Mouse (Mus musculus) embryonic facial prominence, embryonic 11.5 days (tissue): Measurements from ENCODE around the gene Casq2. TPM values are rescaled to one million over a fixed set of nuclear protein-coding genes. Genes with fewer than 3 reads are reported as not detected.
A peak's percentile ranks its signal among the peaks of the same experiment; 100 is the strongest.

Source experiments
- ATAC-seq: fragments of 200-750 bp; cut with Nextera tagmentation; replicated peaks from 2 replicates; pipeline ENCODE4 v1.8.0; 2017; ENCODE audit warnings: low read depth; ENCODE audit not compliant: insufficient number of reproducible peaks, low FRiP score, low TSS enrichment
- DNase-seq: peaks from one replicate; pipeline ENCODE4 v3.0.0-alpha.2; 2015; ENCODE audit warnings: low spot score
- H3K27ac ChIP-seq: fragments of 300-500 bp; sonication (generic); replicated peaks from 2 replicates; pipeline ENCODE4 v1.5.1; 2014; ENCODE audit warnings: mild to moderate bottlenecking, low read depth, low read length, control low read depth
- H3K27me3 ChIP-seq: fragments of 300-500 bp; sonication (generic); 2 replicates; pipeline ENCODE4 v1.6.1; 2014; ENCODE audit warnings: mild to moderate bottlenecking, low read length, moderate library complexity, mixed read lengths; ENCODE audit not compliant: control insufficient read depth, insufficient read depth
- H3K36me3 ChIP-seq: fragments of 300-500 bp; sonication (generic); replicated peaks from 2 replicates; pipeline ENCODE4 v1.6.1; 2014; ENCODE audit warnings: low read depth, mild to moderate bottlenecking, low read length, moderate library complexity, mixed read lengths; ENCODE audit not compliant: control insufficient read depth, insufficient read depth
- H3K4me1 ChIP-seq: fragments of 300-500 bp; sonication (generic); 2 replicates; pipeline ENCODE4 v1.6.1; 2014; ENCODE audit warnings: low read length, mixed read lengths; ENCODE audit not compliant: control insufficient read depth, insufficient read depth
- H3K4me2 ChIP-seq: fragments of 300-500 bp; sonication (generic); 2 replicates; pipeline ENCODE4 v1.6.1; 2014; ENCODE audit warnings: low read depth, mild to moderate bottlenecking, control low read depth, low read length, moderate library complexity
- H3K4me3 ChIP-seq: fragments of 300-500 bp; sonication (generic); 2 replicates; pipeline ENCODE4 v1.5.1; 2014; ENCODE audit warnings: low read depth, low read length, control low read depth
- H3K9ac ChIP-seq: fragments of 300-500 bp; sonication (generic); replicated peaks from 2 replicates; pipeline ENCODE4 v1.6.1; 2014; ENCODE audit warnings: mild to moderate bottlenecking, control low read depth, low read length
- H3K9me3 ChIP-seq: fragments of 300-500 bp; sonication (generic); replicated peaks from 2 replicates; pipeline ENCODE4 v1.6.1; 2016; ENCODE audit warnings: mild to moderate bottlenecking, low read length, inconsistent platforms, mixed read lengths; ENCODE audit not compliant: control insufficient read depth
- WGBS: fragments of 180-500 bp; shearing (Covaris S2); extraction: QIAGEN DNeasy Blood & Tissue Kit; methylation state at CpG from one replicate; pipeline ENCODE4 v1.1.7; 2014; 5-methylcytosine and 5-hydroxymethylcytosine counted together
- polyA plus RNA-seq: library from polyadenylated mRNA; unstranded; fragments of >200 nt; fragmentation: Nextera tagmentation; extraction: Ambion mirVana; gene quantifications from 2 replicates; pipeline ENCODE4 v1.2.1, GENCODE M21; 2014

Gene Casq2
- polyA plus RNA-seq, 1 experiment from 2014 or later, result 2.3 TPM

DNA sequence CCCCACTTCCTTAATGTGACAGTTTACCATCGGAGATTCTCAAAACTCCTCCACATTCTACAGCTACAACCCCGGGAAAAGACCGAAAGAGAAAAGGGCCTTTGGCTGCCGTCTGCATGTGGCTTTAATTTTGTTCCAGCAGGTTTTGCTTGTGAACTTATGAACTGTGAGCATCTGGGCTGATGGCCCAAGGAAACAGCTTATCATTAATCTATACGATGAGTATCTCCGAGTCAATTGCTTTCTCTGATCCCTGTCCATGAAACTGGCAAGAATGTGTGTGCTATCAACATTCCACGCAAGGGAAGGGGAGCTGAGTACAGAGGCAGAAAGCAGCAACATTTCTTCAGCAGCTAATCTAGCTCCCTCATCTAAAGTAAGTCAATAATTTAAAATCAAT lies 63.7 kb downstream of the Casq2 start:
- no peaks in the 10 kb centered on the region; the same call in 1 of the 2 replicates for H3K4me1 ChIP-seq
- no peaks in the 10 kb centered on the region; the same call in 1 of the 2 replicates for H3K27me3 ChIP-seq
- DNase-seq (peak; percentile 76), ATAC-seq (no peak; the same call in 1 of the 2 replicates)
- H3K4me3 ChIP-seq, result no peak overlapping the region
- H3K9ac ChIP-seq, result no peak overlapping the region
- no peaks in the 10 kb centered on the region for H3K9me3 ChIP-seq
- WGBS, result 22% methylated on average over 7 of the region's 7 CpGs
- H3K4me2 ChIP-seq, result no peak overlapping the region
- no peak overlapping the region for H3K27ac ChIP-seq
- H3K36me3 ChIP-seq, result no peaks in the 10 kb centered on the region

GRCm38 (mm10) chr3:102151850-102152249 lies 65.6 kb downstream of the Casq2 start:
- ATAC-seq, result no peak
- Histone ChIP-seq H3K27me3 (no peaks in the 10 kb centered on the region; the same call in 1 of the 2 replicates), H3K27ac (no peak overlapping the region), H3K4me3 (no peak overlapping the region), H3K9ac (no peak overlapping the region), H3K4me2 (no peak overlapping the region), H3K36me3 (no peaks in the 10 kb centered on the region), H3K4me1 (no peaks in the 10 kb centered on the region; the same call in 1 of the 2 replicates), H3K9me3 (no peaks in the 10 kb centered on the region)
- no peak for DNase-seq
- 44% methylated on average over 4 of the region's 4 CpGs for WGBS

GRCm38 (mm10) chr3:102152471-102152870 lies 66.3 kb downstream of the Casq2 start:
- Histone ChIP-seq H3K9ac (no peak overlapping the region), H3K4me3 (no peak overlapping the region), H3K4me1 (no peaks in the 10 kb centered on the region; the same call in 1 of the 2 replicates), H3K27ac (0 out of 2 replicates have a peak overlapping the region, but pooled peaks have one; percentile 41), H3K36me3 (no peaks in the 10 kb centered on the region), H3K4me2 (no peak overlapping the region), H3K9me3 (no peaks in the 10 kb centered on the region), H3K27me3 (no peaks in the 10 kb centered on the region; the same call in 1 of the 2 replicates)
- DNase-seq (no peak), ATAC-seq (peak; percentile 37; the same call in 1 of the 2 replicates)
- WGBS, result 18% methylated on average over 4 of the region's 4 CpGs

GRCm38 (mm10) chr3:102152872-102153271 lies 66.7 kb downstream of the Casq2 start:
- Histone ChIP-seq H3K27me3 (no peaks in the 10 kb centered on the region; the same call in 1 of the 2 replicates), H3K36me3 (no peaks in the 10 kb centered on the region), H3K27ac (no peak overlapping the region), H3K9me3 (no peaks in the 10 kb centered on the region), H3K4me3 (no peak overlapping the region), H3K4me2 (no peak overlapping the region), H3K4me1 (no peaks in the 10 kb centered on the region; the same call in 1 of the 2 replicates), H3K9ac (no peak overlapping the region)
- DNase-seq (peak; percentile 36), ATAC-seq (no peak)
- 18% methylated on average over 4 of the region's 4 CpGs for WGBS

DNA sequence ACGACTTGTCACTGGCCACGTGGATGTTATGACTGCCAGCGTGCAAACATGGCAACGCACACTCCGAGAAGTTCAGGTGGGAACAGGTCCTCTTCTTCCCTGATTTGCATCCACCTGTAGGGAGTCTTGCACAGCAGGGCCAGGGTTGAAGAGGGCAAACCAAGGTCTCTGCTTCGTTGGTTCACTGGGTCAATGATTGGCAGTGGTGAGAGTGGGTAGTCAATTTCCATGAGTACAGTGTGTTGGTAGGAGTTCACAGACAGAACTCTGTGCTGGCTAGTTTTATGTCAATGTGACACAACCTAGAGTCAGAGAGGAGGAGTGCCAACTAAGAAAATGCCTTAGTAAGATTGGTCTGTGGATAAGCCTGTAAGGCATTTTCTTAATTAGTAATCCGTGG lies 67.9 kb downstream of the Casq2 start:
- no peak overlapping the region for H3K27ac ChIP-seq
- no peaks in the 10 kb centered on the region for H3K9me3 ChIP-seq
- no peak overlapping the region for H3K4me2 ChIP-seq
- no peaks in the 10 kb centered on the region; the same call in 1 of the 2 replicates for H3K4me1 ChIP-seq
- no peak overlapping the region for H3K9ac ChIP-seq
- ATAC-seq (no peak), DNase-seq (no peak)
- no peaks in the 10 kb centered on the region for H3K36me3 ChIP-seq
- H3K4me3 ChIP-seq, result no peak overlapping the region
- no peaks in the 10 kb centered on the region; the same call in 1 of the 2 replicates for H3K27me3 ChIP-seq
- WGBS, result 85% methylated on average over 7 of the region's 7 CpGs

DNA sequence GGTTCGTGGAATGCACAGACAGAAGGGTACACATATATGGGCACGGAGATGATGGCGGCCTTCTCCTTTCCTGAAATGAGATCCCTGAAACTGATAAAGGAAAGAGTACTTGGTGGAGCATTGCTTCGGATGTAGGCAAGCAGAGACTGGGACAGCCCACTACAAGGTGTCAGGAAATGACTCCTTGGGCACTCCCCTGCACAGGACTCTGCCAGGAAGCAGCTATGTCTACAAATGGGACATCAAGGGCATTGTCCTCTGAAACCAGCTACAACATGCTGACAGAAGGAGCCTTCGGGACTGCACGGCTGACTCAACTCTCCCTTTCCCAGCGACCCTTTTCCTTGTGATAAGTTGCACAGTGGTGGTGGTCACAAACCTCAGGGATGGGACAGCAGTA lies 70.5 kb downstream of the Casq2 start:
- no peak overlapping the region for H3K4me2 ChIP-seq
- no peaks in the 10 kb centered on the region; the same call in 1 of the 2 replicates for H3K27me3 ChIP-seq
- no peaks in the 10 kb centered on the region for H3K9me3 ChIP-seq
- no peak overlapping the region for H3K9ac ChIP-seq
- H3K4me1 ChIP-seq, result no peaks in the 10 kb centered on the region; the same call in 1 of the 2 replicates
- H3K4me3 ChIP-seq, result no peak overlapping the region
- no peak overlapping the region for H3K27ac ChIP-seq
- H3K36me3 ChIP-seq, result no peaks in the 10 kb centered on the region
- 87% methylated on average over 7 of the region's 7 CpGs for WGBS
- DNase-seq (no peak), ATAC-seq (no peak)

DNA sequence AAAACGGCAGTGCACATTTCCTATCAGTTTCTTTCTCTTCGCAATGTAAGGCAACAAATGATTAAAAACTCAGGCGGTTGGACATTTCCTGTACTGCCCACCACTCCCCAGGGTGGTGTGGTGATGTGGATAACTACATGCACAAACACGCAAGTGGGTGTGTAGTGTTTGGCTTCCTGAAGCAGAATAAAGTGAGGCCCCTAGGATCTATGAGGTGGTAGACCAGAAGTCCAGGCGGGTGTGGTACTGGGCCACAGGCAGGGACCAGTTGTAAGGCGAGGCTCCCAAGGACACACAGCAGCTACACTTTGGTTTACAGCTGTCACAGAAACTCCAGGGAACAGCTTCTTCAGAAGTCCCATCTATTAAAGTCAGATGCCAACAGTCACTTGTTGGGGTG lies 71.4 kb downstream of the Casq2 start:
- ATAC-seq, result no peak
- no peaks in the 10 kb centered on the region for H3K36me3 ChIP-seq
- H3K27ac ChIP-seq, result no peak overlapping the region
- H3K9ac ChIP-seq, result no peak overlapping the region
- no peak overlapping the region for H3K4me3 ChIP-seq
- no peaks in the 10 kb centered on the region; the same call in 1 of the 2 replicates for H3K4me1 ChIP-seq
- H3K9me3 ChIP-seq, result no peaks in the 10 kb centered on the region
- WGBS, result 96% methylated on average over 6 of the region's 6 CpGs
- H3K27me3 ChIP-seq, result no peaks in the 10 kb centered on the region; the same call in 1 of the 2 replicates
- no peak for DNase-seq
- H3K4me2 ChIP-seq, result no peak overlapping the region

- Histone ChIP-seq H3K27ac (no peak overlapping the region), H3K9me3 (no peaks in the 10 kb centered on the region)
Measured at GRCm38 (mm10) chr3:102158759-102159422, 72.7 kb downstream of the Casq2 start.

More at GRCm38 (mm10) chr3:102158759-102159422, 72.7 kb downstream of the Casq2 start:
- WGBS, result 86% methylated on average over 14 of the region's 14 CpGs
- ATAC-seq (no peak), DNase-seq (no peak)
- H3K27me3 ChIP-seq, result no peaks in the 10 kb centered on the region
- no peak overlapping the region for H3K4me3 ChIP-seq
- no peaks in the 10 kb centered on the region for H3K36me3 ChIP-seq
- no peaks in the 10 kb centered on the region; the same call in 1 of the 2 replicates for H3K4me1 ChIP-seq
- H3K4me2 ChIP-seq, result no peak overlapping the region
- no peak overlapping the region for H3K9ac ChIP-seq
